Mouse (Mus musculus) heart, adult 11 months (tissue): Measurements from ENCODE around the gene Dennd1b.

Source experiments
- DNase-seq: peaks from one replicate; pipeline ENCODE4 v3.0.0; 2022

The Dennd1b gene

GRCm38 (mm10) chr1:139025882-139026645, 62.8 kb downstream of the Dennd1b start:
- DNase-seq = no peak

- DNase-seq = peak; percentile 85
These were observed 66.3 kb downstream of the Dennd1b start for GRCm38 (mm10) chr1:139029521-139029920.

- no peak for DNase-seq
These were observed 69.2 kb downstream of the Dennd1b start for GRCm38 (mm10) chr1:139032411-139032810.

- DNase-seq = no peak
These were observed 71.9 kb downstream of the Dennd1b start for GRCm38 (mm10) chr1:139035141-139035540.

GRCm38 (mm10) chr1:139036302-139036701, 73.1 kb downstream of the Dennd1b start:
- no peak for DNase-seq

GRCm38 (mm10) chr1:139036768-139037507, 73.7 kb downstream of the Dennd1b start:
- DNase-seq = peak; percentile 43

GRCm38 (mm10) chr1:139038074-139038473, 74.8 kb downstream of the Dennd1b start:
- peak; percentile 84 for DNase-seq

GRCm38 (mm10) chr1:139038620-139039019, 75.4 kb downstream of the Dennd1b start:
- no peak for DNase-seq

GRCm38 (mm10) chr1:139039529-139040230, 76.4 kb downstream of the Dennd1b start:
- DNase-seq = no peak

- DNase-seq = no peak
These were observed 85.8 kb downstream of the Dennd1b start for GRCm38 (mm10) chr1:139049075-139049474.

- DNase-seq = no peak
These were observed 86.7 kb downstream of the Dennd1b start for GRCm38 (mm10) chr1:139049881-139050472.

- DNase-seq = no peak
These were observed 89.8 kb downstream of the Dennd1b start for GRCm38 (mm10) chr1:139053003-139053402.

GRCm38 (mm10) chr1:139060301-139060700, 97.1 kb downstream of the Dennd1b start:
- no peak for DNase-seq

- no peak for DNase-seq
These were observed 101.5 kb downstream of the Dennd1b start for GRCm38 (mm10) chr1:139064711-139065110.

GRCm38 (mm10) chr1:139067210-139067609, 104.0 kb downstream of the Dennd1b start:
- no peak for DNase-seq

- no peak for DNase-seq
These were observed 107.8 kb downstream of the Dennd1b start for GRCm38 (mm10) chr1:139071015-139071414.

- DNase-seq = no peak
These were observed 112.4 kb downstream of the Dennd1b start for GRCm38 (mm10) chr1:139075671-139076070.

- no peak for DNase-seq
These were observed 114.8 kb downstream of the Dennd1b start for GRCm38 (mm10) chr1:139077989-139078388.

- peak; percentile 86 for DNase-seq
These were observed 115.8 kb downstream of the Dennd1b start for GRCm38 (mm10) chr1:139079000-139079399.

- no peak for DNase-seq
These were observed 116.3 kb downstream of the Dennd1b start for GRCm38 (mm10) chr1:139079523-139079922.

GRCm38 (mm10) chr1:139080517-139081386, 117.5 kb downstream of the Dennd1b start:
- peak; percentile 93 for DNase-seq

GRCm38 (mm10) chr1:139083382-139083781, 120.1 kb downstream of the Dennd1b start:
- DNase-seq = no peak
